8 mouse cellular contexts compared by ENCODE assay signal in genomic region chr7:30090092-30090969, GRCm38 (mm10). TPM values are rescaled to one million over a fixed set of nuclear protein-coding genes. Genes with fewer than 3 reads are reported as not detected.
DNase-seq lines count a peak whose midpoint lies in the region; ATAC-seq and TF ChIP-seq lines count a peak whose summit lies in the region.

Gm26920 (minus strand) TSS chr7:30090410.
Zfp566 (minus strand) TSS chr7:30090527.

- in situ Hi-C loops in CH12.LX (cut with MboI; ENCODE audit: low pct_ligation_motif_present, low pct_unique_long_range_greater_than_20kb, low sequenced_read_pairs) = no loop called here

- WGBS in forebrain, embryonic 11.5 days = 0% methylated on average over 40 of the region's 40 CpGs
- WGBS in heart, embryonic 16.5 days = under 1% methylated on average over 40 of the region's 40 CpGs
- under 1% methylated on average over 40 of the region's 40 CpGs for WGBS in liver, embryonic 15.5 days (ENCODE audit: insufficient replicate concordance)
- WGBS in neural tube, embryonic 12.5 days = under 1% methylated on average over 40 of the region's 40 CpGs

- no peak for TF ChIP-seq EP300 in CH12.LX (IDR thresholded peaks at IDR 0.05; ENCODE audit: low read length)

- peak within 1 kb of the TSS; percentile 53 for H3K9ac ChIP-seq in CH12.LX (ENCODE audit: insufficient read depth, low read depth)
- H3K9ac ChIP-seq in forebrain, embryonic 11.5 days (ENCODE audit: low read length) = peak within 1 kb of the TSS; percentile 80
- peak within 1 kb of the TSS; percentile 77 for H3K9ac ChIP-seq in heart, embryonic 16.5 days (ENCODE audit: low read length)
- peak within 1 kb of the TSS; percentile 50 for H3K9ac ChIP-seq in liver, embryonic 15.5 days
- peak within 1 kb of the TSS; percentile 70 for H3K9ac ChIP-seq in neural tube, embryonic 12.5 days

- peaks cover 9% of the 10 kb centered on the region; the same call in 1 of the 2 replicates for H3K79me2 ChIP-seq in CH12.LX (replicated peaks; ENCODE audit: control insufficient read depth, extremely low read depth, insufficient read depth, poor library complexity, severe bottlenecking)

- H3K36me3 ChIP-seq in CH12.LX (replicated peaks in 1 of 2; ENCODE audit: control insufficient read depth in 1 of 2, insufficient read depth in 1 of 2, low read length in 1 of 2) = peaks cover 7 to 19% of the 10 kb centered on the region in 2 experiments
- peaks cover 9% of the 10 kb centered on the region for H3K36me3 ChIP-seq in forebrain, embryonic 11.5 days (ENCODE audit: control insufficient read depth, insufficient read depth, low read length)
- H3K36me3 ChIP-seq in heart, embryonic 16.5 days (ENCODE audit: control insufficient read depth, insufficient read depth) = peaks cover 4% of the 10 kb centered on the region
- peaks cover 9% of the 10 kb centered on the region for H3K36me3 ChIP-seq in liver, embryonic 15.5 days (replicated peaks)
- peaks cover 16% of the 10 kb centered on the region for H3K36me3 ChIP-seq in neural tube, embryonic 12.5 days

- DNase-seq in CH12.LX (ENCODE audit: extremely low read depth) = peak; percentile 99
- DNase-seq in c-Kit-positive CD71-positive TER-119-negative erythroid progenitor cells, embryonic 14.5 days (ENCODE audit: low read depth) = peak; percentile 98
- peak; percentile 98 for DNase-seq in forebrain, embryonic 11.5 days (ENCODE audit: low spot score)
- peak; percentile 97 to 98 for DNase-seq in kidney, postnatal 36 days
- peak; percentile 98 for DNase-seq in telencephalon, adult 2 months (ENCODE audit: low read depth, low spot score)

- peak; percentile 91 for ATAC-seq in forebrain, embryonic 11.5 days (replicated peaks; ENCODE audit: low FRiP score)
- ATAC-seq in heart, embryonic 16.5 days (replicated peaks; ENCODE audit: extremely low read depth, insufficient read depth, low FRiP score) = peak; percentile 92
- ATAC-seq in liver, embryonic 15.5 days (ENCODE audit: insufficient read depth) = peak; percentile 92
- peak; percentile 91 for ATAC-seq in neural tube, embryonic 12.5 days (ENCODE audit: low FRiP score, low read depth)

- H3K4me2 ChIP-seq in CH12.LX (ENCODE audit: insufficient read depth, low read depth, poor library complexity, severe bottlenecking) = peak within 1 kb of the TSS; percentile 92
- H3K4me2 ChIP-seq in forebrain, embryonic 11.5 days (ENCODE audit: low read depth, low read length, severe bottlenecking) = peak within 1 kb of the TSS; percentile 74
- H3K4me2 ChIP-seq in heart, embryonic 16.5 days (ENCODE audit: low read depth, low read length) = peak within 1 kb of the TSS; percentile 66
- H3K4me2 ChIP-seq in liver, embryonic 15.5 days = peak within 1 kb of the TSS; percentile 85
- peak within 1 kb of the TSS; percentile 84 for H3K4me2 ChIP-seq in neural tube, embryonic 12.5 days (replicated peaks)

- peak; percentile 82 for TF ChIP-seq POLR2A in CH12.LX (IDR thresholded peaks at IDR 0.05; ENCODE audit: low read depth, low read length)

- no peak for TF ChIP-seq CTCF in CH12.LX (conservative IDR thresholded peaks at IDR 0.05 in 1 of 2, IDR thresholded peaks at IDR 0.05 in 1 of 2; ENCODE audit: low read depth in 2 of 2, low read length in 2 of 2)

- H3K27me3 ChIP-seq in CH12.LX (replicated peaks) = no peaks in the 10 kb centered on the region
- H3K27me3 ChIP-seq in forebrain, embryonic 11.5 days (ENCODE audit: control insufficient read depth, insufficient read depth, low read length) = no peaks in the 10 kb centered on the region
- no peaks in the 10 kb centered on the region for H3K27me3 ChIP-seq in heart, embryonic 16.5 days (ENCODE audit: control insufficient read depth, insufficient read depth, low read length)
- H3K27me3 ChIP-seq in liver, embryonic 15.5 days = no peaks in the 10 kb centered on the region
- H3K27me3 ChIP-seq in neural tube, embryonic 12.5 days (replicated peaks) = no peaks in the 10 kb centered on the region

- H3K4me1 ChIP-seq in CH12.LX (ENCODE audit: control insufficient read depth in 1 of 2, insufficient read depth in 2 of 2) = peaks cover 9 to 29% of the 10 kb centered on the region in 2 experiments; a peak in 3 of 4 replicates
- H3K4me1 ChIP-seq in forebrain, embryonic 11.5 days (replicated peaks; ENCODE audit: control insufficient read depth, insufficient read depth, low read length) = peaks cover 13% of the 10 kb centered on the region
- H3K4me1 ChIP-seq in heart, embryonic 16.5 days (ENCODE audit: control insufficient read depth, insufficient read depth, low read length) = peaks cover 19% of the 10 kb centered on the region
- peaks cover 28% of the 10 kb centered on the region for H3K4me1 ChIP-seq in liver, embryonic 15.5 days (replicated peaks)
- peaks cover 25% of the 10 kb centered on the region for H3K4me1 ChIP-seq in neural tube, embryonic 12.5 days

- no peaks in the 10 kb centered on the region for H3K9me3 ChIP-seq in CH12.LX (replicated peaks; ENCODE audit: low read length)
- no peaks in the 10 kb centered on the region for H3K9me3 ChIP-seq in forebrain, embryonic 11.5 days (ENCODE audit: control insufficient read depth, low read length)
- no peaks in the 10 kb centered on the region for H3K9me3 ChIP-seq in heart, embryonic 16.5 days (replicated peaks; ENCODE audit: control insufficient read depth, low read length)
- no peaks in the 10 kb centered on the region for H3K9me3 ChIP-seq in liver, embryonic 15.5 days (replicated peaks)
- no peaks in the 10 kb centered on the region; the same call in 1 of the 2 replicates for H3K9me3 ChIP-seq in neural tube, embryonic 12.5 days

- peak within 1 kb of the TSS; percentile 87 for H3K27ac ChIP-seq in CH12.LX (ENCODE audit: insufficient read depth, low read depth)
- H3K27ac ChIP-seq in forebrain, embryonic 11.5 days (ENCODE audit: low read depth, low read length) = peak within 1 kb of the TSS; percentile 70; the same call in 1 of the 2 replicates
- peak within 1 kb of the TSS; percentile 71 for H3K27ac ChIP-seq in heart, embryonic 16.5 days (ENCODE audit: low read length)
- H3K27ac ChIP-seq in liver, embryonic 15.5 days (replicated peaks) = peak within 1 kb of the TSS; percentile 74
- H3K27ac ChIP-seq in neural tube, embryonic 12.5 days = peak within 1 kb of the TSS; percentile 66; the same call in 1 of the 2 replicates

- no peak for TF ChIP-seq RAD21 in CH12.LX (IDR thresholded peaks at IDR 0.05; ENCODE audit: low read depth, low read length)

- H3K4me3 ChIP-seq in CH12.LX (replicated peaks in 1 of 3; ENCODE audit: low read depth in 2 of 3, low read length in 2 of 3, poor library complexity in 1 of 3) = peak within 1 kb of the TSS; percentile 69 to 94 (median 78)
- peak within 1 kb of the TSS; percentile 66 for H3K4me3 ChIP-seq in forebrain, embryonic 11.5 days (ENCODE audit: low read depth, low read length)
- peak within 1 kb of the TSS; percentile 71 for H3K4me3 ChIP-seq in heart, embryonic 16.5 days (ENCODE audit: low read length)
- peak within 1 kb of the TSS; percentile 64 for H3K4me3 ChIP-seq in liver, embryonic 15.5 days (replicated peaks)
- peak within 1 kb of the TSS; percentile 64 for H3K4me3 ChIP-seq in neural tube, embryonic 12.5 days

- dilution Hi-C loops in CH12.LX (cut with MboI; ENCODE audit: extremely low pct_ligation_motif_present, extremely low pct_unique_long_range_greater_than_20kb, low sequenced_read_pairs) = no loop called here

TF ChIP-seq in CH12.LX, 34 proteins besides CTCF, POLR2A, EP300 and RAD21 (continues in another document):
- peak; percentile 59; the same call in 1 of the 2 replicates for TF ChIP-seq GABPA (IDR thresholded peaks at IDR 0.05; ENCODE audit: insufficient replicate concordance, low read depth, low read length)
- peak; percentile 98 for TF ChIP-seq MXI1 (IDR thresholded peaks at IDR 0.05; ENCODE audit: low read depth, low read length)
- TF ChIP-seq BHLHE40 (IDR thresholded peaks at IDR 0.05; ENCODE audit: low read depth, low read length) = peak; percentile 74
- peak; percentile 95 for TF ChIP-seq MYC (IDR thresholded peaks at IDR 0.05; ENCODE audit: low read depth, low read length)
- TF ChIP-seq IRF4 (IDR thresholded peaks at IDR 0.05; ENCODE audit: low read depth, low read length) = peak; percentile 45; the same call in 1 of the 2 replicates
- TF ChIP-seq ZMIZ1 (IDR thresholded peaks at IDR 0.05; ENCODE audit: low read depth, low read length) = peak; percentile 84
- TF ChIP-seq MAZ (IDR thresholded peaks at IDR 0.05; ENCODE audit: low read depth, low read length) = no peak
- TF ChIP-seq NELFE (IDR thresholded peaks at IDR 0.05; ENCODE audit: low read depth, low read length) = peak; percentile 64; the same call in 1 of the 2 replicates
- no peak for TF ChIP-seq ZKSCAN1 (IDR thresholded peaks at IDR 0.05; ENCODE audit: borderline replicate concordance, low read depth, low read length)
- TF ChIP-seq ZNF384 (IDR thresholded peaks at IDR 0.05; ENCODE audit: low read depth, low read length) = no peak
- TF ChIP-seq E2F4 (IDR thresholded peaks at IDR 0.05; ENCODE audit: insufficient replicate concordance, low read depth, low read length) = no peak
- TF ChIP-seq SIN3A (IDR thresholded peaks at IDR 0.05; ENCODE audit: low read length) = peak; percentile 94
- peak; percentile 28 for TF ChIP-seq USF1 (IDR thresholded peaks at IDR 0.05; ENCODE audit: low read depth, low read length)
- peak; percentile 76 for TF ChIP-seq ELF1 (IDR thresholded peaks at IDR 0.05; ENCODE audit: low read depth, low read length)
- TF ChIP-seq JUND (conservative IDR thresholded peaks at IDR 0.05; ENCODE audit: low read depth, low read length) = no peak
- TF ChIP-seq HCFC1 (IDR thresholded peaks at IDR 0.05; ENCODE audit: low read depth, low read length) = peak; percentile 99

RNA-seq across cellular contexts. Expression of gene Gm26920, which starts in this region (rescaled TPM):
- total RNA-seq in CH12.LX (2012; rRNA removed) = 0.50 TPM in 1 of 2 replicates, not detected in the other
- not detected in 2 replicates for total RNA-seq in CH12.LX (2014; rRNA removed)
- polyA plus RNA-seq in CH12.LX (2012; ENCODE audit: insufficient read length, low read depth) = 1.1 TPM in 1 of 2 replicates, not detected in the other
- 1.9 and 2.9 TPM in 2 replicates for polyA plus RNA-seq in forebrain, embryonic 11.5 days (2014; fragmentation: Nextera tagmentation; extraction: Ambion mirVana)
- polyA plus RNA-seq in heart, embryonic 16.5 days (2015; fragmentation: Nextera tagmentation; extraction: Ambion mirVana) = not detected in 2 replicates
- not detected in 2 replicates for polyA plus RNA-seq in liver, embryonic 15.5 days (2015; fragmentation: Nextera tagmentation; extraction: Ambion mirVana)
- polyA plus RNA-seq in neural tube, embryonic 12.5 days (2016; fragmentation: Nextera tagmentation; extraction: Ambion mirVana) = 1.4 and 3.1 TPM in 2 replicates

RNA-seq across cellular contexts. Expression of gene Zfp566, which starts in this region (rescaled TPM):
- total RNA-seq in CH12.LX (2012; rRNA removed) (5.5 and 6.5 TPM in 2 replicates), CH12.LX (2014; rRNA removed) (3.5 and 4.9 TPM in 2 replicates)
- 9.1 TPM in 2 replicates for polyA plus RNA-seq in CH12.LX (2012; ENCODE audit: insufficient read length, low read depth)
- 12.8 and 13.8 TPM in 2 replicates for polyA plus RNA-seq in forebrain, embryonic 11.5 days (2014; fragmentation: Nextera tagmentation; extraction: Ambion mirVana)
- 6.2 and 7.1 TPM in 2 replicates for polyA plus RNA-seq in heart, embryonic 16.5 days (2015; fragmentation: Nextera tagmentation; extraction: Ambion mirVana)
- polyA plus RNA-seq in liver, embryonic 15.5 days (2015; fragmentation: Nextera tagmentation; extraction: Ambion mirVana) = 1.4 and 1.9 TPM in 2 replicates
- 14.2 and 16.0 TPM in 2 replicates for polyA plus RNA-seq in neural tube, embryonic 12.5 days (2016; fragmentation: Nextera tagmentation; extraction: Ambion mirVana)

Comparison
In these comparisons a context has a peak if more than half of its experiments do, and no peak if none do; other contexts are left out.
1. Peak in every context shown above with its lines: DNase-seq, ATAC-seq, H3K4me3 ChIP-seq and H3K27ac ChIP-seq.